Mouse (Mus musculus): Measurements from ENCODE around the gene Pde10a.

DNA sequence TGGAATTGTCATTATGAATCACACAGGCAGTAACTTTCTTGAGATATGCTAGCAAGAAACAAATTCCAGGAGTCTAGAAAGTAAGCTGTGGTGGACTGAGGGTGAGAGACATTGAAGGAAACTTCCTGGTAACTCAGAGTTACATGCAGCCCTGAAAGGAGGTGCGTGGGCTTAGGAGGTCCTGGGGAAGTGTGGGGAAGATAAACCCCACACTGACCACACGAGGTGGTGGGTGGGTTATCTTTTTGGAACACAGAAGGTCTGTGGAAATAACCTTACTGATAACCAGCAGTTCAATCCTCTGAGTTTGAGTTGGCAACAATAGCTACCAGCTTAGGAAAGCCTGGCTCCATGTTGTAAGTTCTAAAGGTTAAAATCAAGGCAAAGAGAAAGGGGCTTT lies 272.5 kb downstream of the Pde10a start:
- TF ChIP-seq POLR2A (IDR thresholded peaks at IDR 0.05; ENCODE audit: low read depth, low read length) = no peak
- TF ChIP-seq CTCF (conservative IDR thresholded peaks at IDR 0.05; ENCODE audit: insufficient read depth, insufficient read length, low read depth, low read length) = no peak
